Mouse (Mus musculus) megakaryocyte, embryonic 14.5 days (primary cell): ENCODE measurements at regions not wholly inside any gene's neighbourhood (a gene's known extent, or its start where the extent isn't known, plus 50 kb on each side); places are given as distances from the start of the nearest gene placed in this dataset.

ENCODE experiments used
- H3K27me3 ChIP-seq: replicated peaks from 2 replicates; pipeline ENCODE3; 2012; ENCODE audit warnings: inconsistent platforms
- H3K36me3 ChIP-seq: replicated peaks from 2 replicates; pipeline ENCODE3; 2012; ENCODE audit warnings: low read length, inconsistent platforms, mixed read lengths
- H3K4me1 ChIP-seq: 2 replicates; pipeline ENCODE4 v1.6.1; 2012; ENCODE audit warnings: inconsistent platforms
- H3K4me3 ChIP-seq: replicated peaks from 2 replicates; pipeline ENCODE3; 2012; ENCODE audit warnings: moderate library complexity, mild to moderate bottlenecking, inconsistent platforms
- H3K9me3 ChIP-seq: 2 replicates; pipeline ENCODE4 v1.6.1; 2012; ENCODE audit warnings: inconsistent platforms
- FLI1 ChIP-seq: IDR thresholded peaks from 2 replicates; pipeline ENCODE4 v1.6.1; 2012; ENCODE audit warnings: low read length, inconsistent platforms, mixed read lengths
- GATA1 ChIP-seq: IDR thresholded peaks from 3 replicates; pipeline ENCODE4 v1.6.1; 2012; ENCODE audit warnings: mixed read lengths, low read length, inconsistent platforms, borderline replicate concordance

DNA sequence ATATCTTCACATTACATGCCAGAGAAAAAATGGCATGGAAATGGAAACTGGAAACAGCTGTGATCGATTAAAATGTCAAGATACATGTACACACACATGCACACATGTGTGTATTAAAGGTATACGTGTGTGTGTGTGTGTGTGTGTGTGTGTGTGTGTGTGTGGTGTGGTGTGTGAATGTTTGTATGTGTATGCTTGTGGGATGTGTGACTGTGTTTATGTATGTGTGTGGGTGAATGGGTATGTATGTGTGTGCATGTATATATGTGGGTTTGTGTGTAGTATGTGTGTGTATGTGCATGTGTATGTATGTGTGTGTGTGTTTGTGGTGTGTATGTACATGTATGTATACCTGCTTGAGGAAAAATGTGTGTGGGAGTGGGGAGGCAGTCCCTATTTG lies 441.4 kb upstream of the Fam241a start:
- Histone ChIP-seq H3K36me3 (no peaks in the 10 kb centered on the region), H3K9me3 (no peaks in the 10 kb centered on the region), H3K27me3 (no peaks in the 10 kb centered on the region), H3K4me1 (0 out of 2 replicates have a peak, but pooled peaks cover 4% of the 10 kb centered on the region), H3K4me3 (no peak overlapping the region)
- no peak for TF ChIP-seq GATA1
- no peak for TF ChIP-seq FLI1

DNA sequence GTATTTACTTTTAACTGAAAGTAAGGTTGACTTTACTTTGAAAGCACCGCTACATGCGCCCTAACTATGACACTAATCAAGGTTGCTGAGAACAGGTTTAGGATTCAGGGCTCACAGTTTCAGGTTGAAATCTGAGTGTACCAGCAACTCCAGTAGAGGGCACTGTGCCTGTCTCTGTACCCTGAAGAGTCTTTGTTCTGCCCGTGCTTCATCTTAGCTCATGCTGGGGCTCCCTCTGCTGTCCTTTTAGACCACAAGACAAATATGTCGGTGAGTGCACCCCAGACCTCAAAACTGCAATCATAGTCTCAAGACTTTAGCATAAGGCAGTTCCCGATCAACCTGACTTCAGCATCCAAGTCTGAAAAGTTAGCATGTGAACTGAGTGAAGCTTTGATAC lies 440.9 kb upstream of the Fam241a start:
- TF ChIP-seq FLI1 (no peak), GATA1 (no peak)
- no peaks in the 10 kb centered on the region for H3K9me3 ChIP-seq
- no peaks in the 10 kb centered on the region for H3K36me3 ChIP-seq
- 0 out of 2 replicates have a peak, but pooled peaks cover 4% of the 10 kb centered on the region for H3K4me1 ChIP-seq
- no peaks in the 10 kb centered on the region for H3K27me3 ChIP-seq
- no peak overlapping the region for H3K4me3 ChIP-seq

DNA sequence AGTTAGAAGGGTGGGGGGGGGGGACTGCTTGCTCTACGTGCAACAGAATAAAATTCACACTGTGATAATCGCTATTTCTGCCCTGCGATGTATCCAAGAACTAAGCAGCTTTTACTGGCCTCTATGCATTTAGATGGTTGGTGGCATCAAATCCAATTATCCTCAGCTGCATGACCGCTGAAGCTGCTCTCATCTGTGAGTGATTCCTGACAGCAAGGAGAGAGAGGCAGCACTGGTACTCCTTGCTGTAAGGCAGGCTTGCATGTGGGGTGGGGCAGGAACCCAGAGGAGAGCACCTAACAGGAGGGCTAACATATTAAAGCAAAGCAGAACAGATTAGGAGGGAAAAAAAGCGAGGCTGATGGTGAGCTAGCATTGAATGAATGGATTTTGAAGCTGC lies 431.6 kb upstream of the Fam241a start:
- Histone ChIP-seq H3K27me3 (no peaks in the 10 kb centered on the region), H3K36me3 (no peaks in the 10 kb centered on the region), H3K4me3 (no peak overlapping the region), H3K9me3 (no peaks in the 10 kb centered on the region), H3K4me1 (no peaks in the 10 kb centered on the region)
- TF ChIP-seq GATA1 (no peak), FLI1 (no peak)

DNA sequence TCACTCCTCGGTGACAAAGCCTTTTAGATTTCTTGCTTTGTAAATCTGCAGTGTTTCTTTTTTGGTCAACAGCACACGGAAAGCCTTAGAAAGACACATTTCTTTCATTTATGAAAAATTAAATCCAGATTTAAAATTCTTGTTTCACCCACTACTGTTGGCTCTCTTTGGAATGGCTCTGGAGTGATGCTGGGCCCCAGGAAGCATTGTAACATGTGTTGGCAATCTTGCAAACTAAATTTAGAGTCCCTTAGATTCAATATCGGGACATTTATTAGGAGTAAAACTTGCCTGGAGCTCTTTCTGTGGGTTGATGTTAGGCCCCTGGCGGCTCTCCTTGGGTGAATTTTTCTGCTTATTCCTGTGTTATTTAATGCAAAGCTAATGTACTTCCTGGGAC lies 405.2 kb upstream of the Fam241a start:
- H3K4me1 ChIP-seq, result no peaks in the 10 kb centered on the region

DNA sequence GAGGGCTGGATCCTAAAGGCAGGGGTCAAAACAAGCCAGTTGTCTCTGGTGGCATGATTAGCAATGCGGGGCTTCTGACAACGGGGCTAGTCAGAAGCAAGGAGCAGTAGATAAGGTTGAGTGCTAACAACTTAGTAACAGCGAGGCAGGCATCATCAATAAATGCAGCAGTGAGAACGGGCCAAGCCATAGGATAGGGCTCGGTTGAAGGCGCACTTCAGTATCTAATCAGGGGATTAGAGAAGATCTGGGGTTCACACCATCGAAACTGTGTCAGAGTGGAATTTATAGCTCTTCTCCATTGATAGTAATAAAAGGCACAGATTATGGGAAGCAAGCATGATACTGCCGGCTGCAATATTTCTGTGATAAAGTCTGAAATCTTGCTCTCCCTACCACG lies 402.0 kb upstream of the Fam241a start:
- Histone ChIP-seq H3K9me3 (peaks cover 10% of the 10 kb centered on the region), H3K4me1 (no peaks in the 10 kb centered on the region), H3K4me3 (no peak overlapping the region), H3K27me3 (no peaks in the 10 kb centered on the region), H3K36me3 (no peaks in the 10 kb centered on the region)
- TF ChIP-seq FLI1 (no peak), GATA1 (no peak)

More for the DNA sequence above, 405.2 kb upstream of the Fam241a start:
- TF ChIP-seq GATA1 (no peak), FLI1 (no peak)
- Histone ChIP-seq H3K36me3 (no peaks in the 10 kb centered on the region), H3K9me3 (peaks cover 10% of the 10 kb centered on the region), H3K4me3 (no peak overlapping the region), H3K27me3 (no peaks in the 10 kb centered on the region)

DNA sequence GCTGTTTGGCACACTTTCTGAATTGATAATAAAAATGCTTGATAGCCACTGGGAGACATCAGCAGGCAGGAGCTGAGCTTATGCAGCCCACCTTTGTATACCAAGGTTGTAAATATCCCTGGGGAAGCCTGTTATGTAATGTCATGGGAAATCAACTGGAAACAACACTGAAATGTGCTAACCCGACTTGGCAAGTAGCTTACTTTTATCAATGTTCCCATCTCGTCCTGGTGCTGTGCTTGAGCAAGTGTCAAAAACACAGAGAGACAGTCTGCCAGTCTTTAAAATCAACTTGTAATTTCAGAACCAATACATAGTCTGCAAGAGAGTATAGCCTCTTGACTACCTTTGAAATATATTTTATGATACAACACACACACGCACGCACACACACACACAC lies 391.7 kb upstream of the Fam241a start:
- H3K9me3 ChIP-seq, result peaks cover 7% of the 10 kb centered on the region
- no peak for TF ChIP-seq GATA1
- no peaks in the 10 kb centered on the region for H3K27me3 ChIP-seq
- no peaks in the 10 kb centered on the region for H3K36me3 ChIP-seq
- no peak overlapping the region for H3K4me3 ChIP-seq
- no peaks in the 10 kb centered on the region for H3K4me1 ChIP-seq

DNA sequence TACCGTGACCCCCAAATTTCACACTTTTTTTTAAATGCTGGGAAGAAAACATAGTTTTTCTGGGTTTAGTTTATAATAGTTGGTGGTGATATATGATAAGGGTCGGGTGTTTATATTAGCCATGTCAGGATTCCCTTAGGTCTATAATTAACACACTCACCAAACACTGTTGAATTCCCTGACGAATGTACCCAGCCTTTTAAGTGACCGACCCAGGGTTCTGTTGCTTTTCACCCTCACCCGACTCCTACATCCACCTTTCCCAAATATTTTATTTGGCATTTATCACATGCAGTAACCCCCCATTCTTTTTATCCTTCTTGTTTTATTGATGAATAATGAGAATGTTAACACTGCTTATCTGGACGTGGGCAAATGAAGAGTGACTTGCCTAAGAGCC lies 389.1 kb upstream of the Fam241a start:
- no peaks in the 10 kb centered on the region for H3K27me3 ChIP-seq
- TF ChIP-seq FLI1 (no peak), GATA1 (no peak)
- no peak overlapping the region for H3K4me3 ChIP-seq
- peaks cover 15% of the 10 kb centered on the region for H3K9me3 ChIP-seq
- no peaks in the 10 kb centered on the region for H3K36me3 ChIP-seq
- no peaks in the 10 kb centered on the region for H3K4me1 ChIP-seq

DNA sequence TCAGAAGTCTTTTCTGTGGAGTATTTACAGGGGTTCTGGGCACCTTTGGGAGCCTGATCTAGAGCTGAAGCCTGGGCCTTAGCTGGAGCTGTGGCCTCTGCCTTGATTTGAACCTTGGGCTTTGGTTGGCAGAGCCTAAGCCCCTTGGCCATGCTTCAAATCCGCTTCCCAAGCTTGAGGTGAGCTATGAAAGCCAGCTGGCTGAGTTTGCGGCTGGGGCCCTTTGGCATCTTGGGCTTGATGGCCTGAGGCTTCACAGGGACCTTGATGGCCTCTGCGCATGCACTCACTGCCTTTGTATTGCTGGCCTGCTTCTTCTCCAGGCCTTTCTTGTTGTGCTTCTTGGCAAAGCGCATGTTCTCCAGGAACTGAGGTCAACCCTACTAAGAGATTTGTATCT lies 384.5 kb upstream of the Fam241a start:
- Histone ChIP-seq H3K27me3 (no peaks in the 10 kb centered on the region), H3K9me3 (peaks cover 17% of the 10 kb centered on the region), H3K4me1 (no peaks in the 10 kb centered on the region), H3K36me3 (no peaks in the 10 kb centered on the region), H3K4me3 (no peak overlapping the region)
- no peak for TF ChIP-seq FLI1
- no peak for TF ChIP-seq GATA1

DNA sequence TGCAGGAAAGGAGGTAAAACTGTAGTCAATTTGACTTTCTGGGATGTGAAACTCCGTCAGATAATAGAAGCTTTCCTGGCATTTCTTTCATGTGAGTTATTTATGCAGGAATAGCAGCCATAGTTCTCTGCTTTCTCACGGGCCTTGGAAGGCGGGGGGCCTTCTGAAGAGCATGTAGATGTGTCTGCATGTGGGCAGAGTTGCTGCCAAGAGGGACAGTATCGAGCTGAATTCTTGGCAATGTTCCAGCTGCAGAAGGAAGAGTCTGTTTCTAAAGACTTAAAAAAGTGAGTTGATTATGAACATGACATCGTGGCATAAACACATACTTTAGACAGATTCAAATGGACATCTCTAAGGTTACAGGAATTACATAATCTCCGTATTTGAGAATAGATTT lies 374.5 kb upstream of the Fam241a start:
- no peaks in the 10 kb centered on the region for H3K27me3 ChIP-seq
- H3K9me3 ChIP-seq, result no peaks in the 10 kb centered on the region
- H3K4me3 ChIP-seq, result no peak overlapping the region
- no peaks in the 10 kb centered on the region for H3K36me3 ChIP-seq
- no peak for TF ChIP-seq FLI1
- TF ChIP-seq GATA1, result no peak
- no peaks in the 10 kb centered on the region for H3K4me1 ChIP-seq

DNA sequence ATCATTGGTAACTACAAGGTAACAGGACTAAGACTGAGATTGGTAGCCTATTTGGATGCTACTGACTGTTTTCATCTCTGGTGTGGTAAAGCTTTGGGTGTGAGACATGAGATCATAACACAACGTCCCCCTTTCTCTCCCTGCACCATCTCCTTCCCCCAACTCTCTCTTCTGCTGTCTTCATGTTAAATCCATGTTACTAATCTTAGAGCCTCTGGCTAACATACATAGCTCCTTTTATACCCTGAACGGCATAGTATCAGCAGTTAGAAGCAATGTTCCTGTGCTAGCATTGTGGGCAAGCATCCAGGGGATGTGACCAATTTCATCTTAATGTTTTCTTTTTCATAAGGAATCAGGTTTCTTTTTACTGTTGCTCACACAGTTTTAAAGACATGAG lies 365.1 kb upstream of the Fam241a start:
- Histone ChIP-seq H3K27me3 (no peaks in the 10 kb centered on the region), H3K9me3 (peaks cover 3% of the 10 kb centered on the region), H3K4me3 (no peak overlapping the region), H3K4me1 (no peaks in the 10 kb centered on the region), H3K36me3 (no peaks in the 10 kb centered on the region)
- TF ChIP-seq GATA1 (no peak), FLI1 (no peak)

DNA sequence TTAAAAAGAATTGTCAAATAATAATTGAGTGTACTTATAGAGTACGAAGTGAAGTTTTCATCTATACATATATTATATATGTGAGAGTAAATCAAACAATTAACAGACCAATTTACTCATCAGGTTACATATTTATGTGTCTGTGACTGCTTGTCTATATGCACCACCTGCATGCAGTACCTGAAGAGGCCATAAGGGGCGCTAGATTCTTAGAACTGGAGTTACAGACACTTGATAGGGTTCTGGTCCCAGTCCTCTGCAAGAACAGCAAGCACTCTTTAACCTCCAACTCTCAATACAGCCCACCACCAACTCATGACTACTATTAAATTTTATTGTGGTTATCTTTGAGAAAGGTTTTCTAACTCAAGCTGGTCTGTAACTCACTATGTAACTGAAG lies 351.7 kb upstream of the Fam241a start:
- Histone ChIP-seq H3K9me3 (peaks cover 4% of the 10 kb centered on the region), H3K36me3 (no peaks in the 10 kb centered on the region), H3K4me1 (no peaks in the 10 kb centered on the region), H3K4me3 (no peak overlapping the region), H3K27me3 (no peaks in the 10 kb centered on the region)
- no peak for TF ChIP-seq FLI1
- no peak for TF ChIP-seq GATA1
